Mouse (Mus musculus): ENCODE measurements at regions not wholly inside any gene's neighbourhood (a gene's known extent, or its start where the extent isn't known, plus 50 kb on each side); places are given as distances from the start of the nearest gene placed in this dataset.

DNA sequence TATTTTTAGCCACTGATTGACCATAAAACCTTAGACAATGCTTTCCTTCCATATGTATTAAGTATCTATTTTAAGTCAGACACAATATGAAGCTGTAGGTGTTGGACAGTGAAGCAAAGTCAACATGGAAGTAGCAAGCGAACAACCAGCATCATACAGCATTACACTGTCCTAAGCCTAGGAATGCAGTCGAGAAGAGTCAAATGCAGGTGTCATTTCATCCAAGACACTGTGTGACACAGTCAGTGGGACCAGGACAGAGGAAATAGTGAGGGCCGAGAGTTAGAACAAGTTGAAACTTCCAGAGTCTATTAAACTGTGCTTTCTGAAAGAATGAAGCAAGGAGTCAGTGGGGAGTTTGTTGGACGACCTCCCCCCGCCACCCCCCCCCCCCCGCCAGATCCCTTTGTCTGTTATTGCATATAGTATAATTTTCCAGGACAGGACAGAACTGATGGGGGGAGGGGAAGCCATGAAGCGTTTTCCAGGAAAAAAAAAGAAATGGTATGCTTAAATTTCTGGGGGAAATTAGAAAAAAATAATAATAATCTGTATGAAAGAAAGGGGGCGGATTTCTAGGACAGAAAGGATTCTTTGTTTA, 559.9 kb downstream of the Rps29 start:
- Histone ChIP-seq H3K36me3 (replicated peaks; ENCODE audit: insufficient read depth, low read length) (no peaks in the 10 kb centered on the region), H3K4me2 (ENCODE audit: low read depth, low read length) (no peak overlapping the region), H3K9me3 (ENCODE audit: low read length) (no peaks in the 10 kb centered on the region), H3K4me1 (ENCODE audit: insufficient read depth) (no peaks in the 10 kb centered on the region), H3K4me3 (ENCODE audit: low read depth, low read length) (no peak overlapping the region), H3K27me3 (ENCODE audit: insufficient read depth, low read length) (no peaks in the 10 kb centered on the region), H3K27ac (ENCODE audit: low read depth) (no peak overlapping the region), H3K9ac (replicated peaks) (no peak overlapping the region)
- TF ChIP-seq EP300 (IDR thresholded peaks at IDR 0.05; ENCODE audit: low read depth) (no peak), CTCF (IDR thresholded peaks at IDR 0.05; ENCODE audit: low read depth) (no peak)
- ATAC-seq (no peak), DNase-seq (no peak)
- 78% methylated on average over 8 of the region's 8 CpGs for WGBS (ENCODE audit: insufficient replicate concordance)

DNA sequence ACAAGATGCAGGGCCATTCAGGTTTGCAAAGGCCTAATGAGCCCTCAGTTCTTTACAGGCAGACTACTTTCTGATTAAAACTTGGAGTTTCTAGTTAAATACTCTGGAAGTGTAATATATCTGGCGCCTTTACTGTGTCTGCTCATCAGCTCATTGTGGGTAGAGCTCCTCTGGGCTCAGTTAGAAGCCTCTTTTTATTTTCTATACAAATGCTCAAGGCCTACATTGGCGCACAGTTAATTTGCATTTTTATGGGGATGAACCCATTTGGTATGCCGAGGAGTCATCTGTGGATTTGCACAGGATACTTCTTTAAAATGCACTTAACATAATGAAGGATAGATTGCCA, 573.5 kb downstream of the Rps29 start:
- no peak for TF ChIP-seq CTCF (IDR thresholded peaks at IDR 0.05; ENCODE audit: low read depth)
- TF ChIP-seq EP300 (IDR thresholded peaks at IDR 0.05; ENCODE audit: low read depth): no peak
- Histone ChIP-seq H3K9me3 (ENCODE audit: low read length) (no peaks in the 10 kb centered on the region), H3K27me3 (ENCODE audit: insufficient read depth, low read length) (no peaks in the 10 kb centered on the region), H3K4me3 (ENCODE audit: low read depth, low read length) (no peak overlapping the region), H3K4me2 (ENCODE audit: low read depth, low read length) (no peak overlapping the region), H3K27ac (ENCODE audit: low read depth) (no peak overlapping the region), H3K36me3 (replicated peaks; ENCODE audit: insufficient read depth, low read length) (no peaks in the 10 kb centered on the region), H3K4me1 (ENCODE audit: insufficient read depth) (no peaks in the 10 kb centered on the region), H3K9ac (replicated peaks) (no peak overlapping the region)
- 79% methylated on average over 3 of the region's 3 CpGs for WGBS (ENCODE audit: insufficient replicate concordance)
- no peak for DNase-seq
- no peak for ATAC-seq

DNA sequence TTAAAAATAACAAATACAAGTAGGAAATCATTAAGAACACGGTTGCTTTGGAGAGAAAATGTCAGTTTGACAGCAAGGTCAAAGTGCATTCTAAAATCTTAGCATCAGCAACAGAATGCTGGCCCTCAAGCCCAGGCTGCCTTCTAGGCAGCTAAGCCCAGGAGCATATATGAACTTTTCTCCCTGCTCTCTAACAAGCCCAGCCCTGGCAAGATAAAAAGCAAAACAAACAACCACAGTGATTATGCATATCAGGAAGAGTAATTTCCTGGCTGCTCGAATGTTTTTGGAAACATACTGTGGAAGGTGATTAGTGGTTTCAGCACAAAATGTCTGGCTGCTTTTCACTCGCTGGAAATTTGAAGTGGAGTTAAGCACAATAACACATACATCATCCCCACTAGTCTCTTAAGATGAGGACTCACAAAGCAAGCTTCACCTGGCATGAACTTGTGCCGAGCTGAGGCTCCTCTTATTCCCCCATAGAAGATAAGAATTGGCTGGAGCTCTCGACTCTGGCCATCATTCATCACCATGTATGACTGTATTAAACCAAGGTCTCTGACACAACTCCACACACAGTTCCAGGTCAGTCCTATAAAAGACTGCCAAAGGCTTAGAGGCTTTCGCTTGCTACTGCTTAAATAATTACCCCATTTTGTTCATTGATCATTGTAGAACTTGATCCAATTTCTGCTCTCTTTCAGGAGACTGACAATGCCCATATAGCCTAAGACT, 574.0 kb downstream of the Rps29 start:
- Histone ChIP-seq H3K27me3 (ENCODE audit: insufficient read depth, low read length) (no peaks in the 10 kb centered on the region), H3K4me2 (ENCODE audit: low read depth, low read length) (no peak overlapping the region), H3K9me3 (ENCODE audit: low read length) (no peaks in the 10 kb centered on the region), H3K4me3 (ENCODE audit: low read depth, low read length) (no peak overlapping the region), H3K4me1 (ENCODE audit: insufficient read depth) (no peaks in the 10 kb centered on the region), H3K9ac (replicated peaks) (no peak overlapping the region), H3K27ac (ENCODE audit: low read depth) (no peak overlapping the region), H3K36me3 (replicated peaks; ENCODE audit: insufficient read depth, low read length) (no peaks in the 10 kb centered on the region)
- 43% methylated on average over 6 of the region's 6 CpGs for WGBS (ENCODE audit: insufficient replicate concordance)
- no peak for ATAC-seq
- TF ChIP-seq CTCF (IDR thresholded peaks at IDR 0.05; ENCODE audit: low read depth): no peak
- TF ChIP-seq EP300 (IDR thresholded peaks at IDR 0.05; ENCODE audit: low read depth): no peak
- DNase-seq: no peak

DNA sequence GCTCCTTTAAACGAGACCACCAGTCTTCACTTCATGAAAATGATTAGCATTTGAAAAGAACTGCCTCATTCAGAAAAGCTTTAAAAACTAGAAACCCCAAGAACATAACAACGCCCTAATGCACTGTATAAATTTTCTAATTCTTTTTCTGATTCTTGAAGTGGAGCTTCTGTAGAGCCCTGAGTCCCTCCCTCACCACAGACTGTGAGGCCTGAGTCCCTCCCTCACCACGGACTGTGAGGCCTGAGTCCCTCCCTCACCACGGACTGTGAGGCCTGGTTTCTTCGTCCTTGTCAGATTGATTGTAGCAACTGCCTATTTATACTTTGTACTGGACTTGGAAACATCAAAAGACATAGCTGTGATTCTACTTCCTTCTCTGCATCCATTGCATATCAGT, 579.1 kb downstream of the Rps29 start:
- H3K4me3 ChIP-seq (ENCODE audit: low read depth, low read length): no peak overlapping the region
- H3K9me3 ChIP-seq (ENCODE audit: low read length): no peaks in the 10 kb centered on the region
- H3K9ac ChIP-seq (replicated peaks): no peak overlapping the region
- H3K27ac ChIP-seq (ENCODE audit: low read depth): no peak overlapping the region
- no peaks in the 10 kb centered on the region for H3K4me1 ChIP-seq (ENCODE audit: insufficient read depth)
- WGBS (ENCODE audit: insufficient replicate concordance): 51% methylated on average over 5 of the region's 5 CpGs
- TF ChIP-seq EP300 (IDR thresholded peaks at IDR 0.05; ENCODE audit: low read depth): no peak
- TF ChIP-seq CTCF (IDR thresholded peaks at IDR 0.05; ENCODE audit: low read depth): no peak
- no peaks in the 10 kb centered on the region for H3K36me3 ChIP-seq (replicated peaks; ENCODE audit: insufficient read depth, low read length)
- no peak overlapping the region for H3K4me2 ChIP-seq (ENCODE audit: low read depth, low read length)
- ATAC-seq (no peak), DNase-seq (no peak)
- no peaks in the 10 kb centered on the region for H3K27me3 ChIP-seq (ENCODE audit: insufficient read depth, low read length)

DNA sequence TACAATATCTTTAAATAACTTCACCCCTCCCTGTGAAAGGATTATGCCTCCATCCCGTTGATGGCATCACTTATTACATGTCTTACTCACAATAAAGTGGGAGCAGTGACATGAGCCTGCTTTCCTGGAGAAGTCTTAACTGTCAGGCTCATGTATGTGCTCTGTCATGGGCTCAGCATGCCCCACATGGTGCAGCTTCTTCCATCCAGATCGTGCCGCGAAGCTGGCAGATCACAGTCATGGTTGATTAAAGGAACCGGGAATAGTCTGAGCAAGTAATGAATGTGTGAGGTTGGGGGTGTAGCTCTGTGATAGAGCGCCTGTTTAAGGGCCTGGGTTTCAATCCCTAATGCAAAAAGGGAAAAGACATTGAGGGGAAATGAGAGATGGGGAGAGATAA, 581.5 kb downstream of the Rps29 start:
- Histone ChIP-seq H3K9ac (replicated peaks) (no peak overlapping the region), H3K27me3 (ENCODE audit: insufficient read depth, low read length) (no peaks in the 10 kb centered on the region), H3K4me3 (ENCODE audit: low read depth, low read length) (no peak overlapping the region), H3K4me2 (ENCODE audit: low read depth, low read length) (no peak overlapping the region), H3K4me1 (ENCODE audit: insufficient read depth) (no peaks in the 10 kb centered on the region), H3K36me3 (replicated peaks; ENCODE audit: insufficient read depth, low read length) (no peaks in the 10 kb centered on the region), H3K27ac (ENCODE audit: low read depth) (no peak overlapping the region), H3K9me3 (ENCODE audit: low read length) (no peaks in the 10 kb centered on the region)
- TF ChIP-seq EP300 (IDR thresholded peaks at IDR 0.05; ENCODE audit: low read depth) (no peak), CTCF (IDR thresholded peaks at IDR 0.05; ENCODE audit: low read depth) (no peak)
- 76% methylated on average over 6 of the region's 6 CpGs for WGBS (ENCODE audit: insufficient replicate concordance)
- no peak for ATAC-seq
- no peak for DNase-seq

DNA sequence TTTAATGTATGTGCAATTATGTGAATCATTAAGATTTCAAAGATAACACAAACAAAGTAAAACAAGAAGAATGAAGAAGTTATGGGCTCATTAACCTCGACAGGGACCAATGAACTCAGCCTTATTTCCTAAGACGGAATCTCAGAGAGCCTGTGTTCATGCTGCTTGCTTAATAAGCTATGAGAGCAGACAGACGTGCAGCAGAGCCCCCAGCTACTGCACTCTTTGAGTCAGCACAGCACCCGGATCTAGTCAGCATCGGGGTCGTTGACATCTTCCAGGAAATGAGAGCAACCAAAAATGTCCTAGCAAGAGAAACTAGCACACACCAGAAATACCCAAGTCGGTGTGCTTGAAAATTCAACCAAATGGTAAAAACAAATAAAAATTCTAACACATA, 582.1 kb downstream of the Rps29 start:
- Histone ChIP-seq H3K27ac (ENCODE audit: low read depth) (no peak overlapping the region), H3K9me3 (ENCODE audit: low read length) (no peaks in the 10 kb centered on the region), H3K27me3 (ENCODE audit: insufficient read depth, low read length) (no peaks in the 10 kb centered on the region), H3K4me1 (ENCODE audit: insufficient read depth) (no peaks in the 10 kb centered on the region), H3K4me2 (ENCODE audit: low read depth, low read length) (no peak overlapping the region), H3K4me3 (ENCODE audit: low read depth, low read length) (no peak overlapping the region), H3K36me3 (replicated peaks; ENCODE audit: insufficient read depth, low read length) (no peaks in the 10 kb centered on the region), H3K9ac (replicated peaks) (no peak overlapping the region)
- ATAC-seq (no peak), DNase-seq (no peak)
- TF ChIP-seq EP300 (IDR thresholded peaks at IDR 0.05; ENCODE audit: low read depth) (no peak), CTCF (IDR thresholded peaks at IDR 0.05; ENCODE audit: low read depth) (no peak)
- WGBS (ENCODE audit: insufficient replicate concordance): 60% methylated on average over 7 of the region's 7 CpGs
